Comparison of ENCODE assay signal across 20 mouse cellular contexts in genomic region chr11:46288091-46288490, GRCm38 (mm10). TPM values are rescaled to one million over a fixed set of nuclear protein-coding genes. Genes with fewer than 3 reads are reported as not detected.
"Had no signal": no experiment of that assay in that cellular context is flagged by ENCODE, and none has a peak within 500 bp of the region (broad histone marks: within the 10 kb centered on the region; RNA-seq: fewer than 3 reads in every experiment).

No protein-coding gene starts in this region.

- ATAC-seq: midbrain, embryonic 16.5 days had no signal

- DNase-seq: lung, adult 18-20 months; lung, postnatal 10 days; lung, postnatal 4 days; midbrain, embryonic 14.5 days; right cerebral cortex, postnatal 14 days; thymus, adult 2 months; thymus, postnatal 25 days; thymus, postnatal 4 days had no signal

- H3K9ac ChIP-seq: lung, embryonic 14.5 days; midbrain, embryonic 12.5 days; neural tube, embryonic 13.5 days; neural tube, embryonic 15.5 days; stomach, embryonic 15.5 days had no signal

- H3K4me2 ChIP-seq: lung, embryonic 14.5 days; midbrain, embryonic 12.5 days; neural tube, embryonic 13.5 days; neural tube, embryonic 15.5 days; stomach, embryonic 15.5 days had no signal

- H3K9me3 ChIP-seq: midbrain, embryonic 10.5 days; midbrain, embryonic 12.5 days; neural tube, embryonic 13.5 days; neural tube, embryonic 15.5 days; stomach, embryonic 15.5 days had no signal

- H3K4me3 ChIP-seq: midbrain, embryonic 10.5 days; midbrain, embryonic 12.5 days; myocyte; neural tube, embryonic 13.5 days; neural tube, embryonic 15.5 days; stomach, embryonic 15.5 days had no signal

- H3K27ac ChIP-seq: midbrain, embryonic 10.5 days; midbrain, embryonic 12.5 days; neural tube, embryonic 13.5 days; neural tube, embryonic 15.5 days; stomach, embryonic 15.5 days; stomach, postnatal 0 days had no signal

- H3K27me3 ChIP-seq: midbrain, embryonic 12.5 days; neural tube, embryonic 13.5 days; neural tube, embryonic 15.5 days; stomach, embryonic 15.5 days had no signal

- H3K36me3 ChIP-seq: stomach, embryonic 15.5 days had no signal

RNA-seq across cellular contexts. Expression of gene Fndc9, which starts 52.8 kb away (rescaled TPM):
- total RNA-seq: megakaryocyte, adult 5-6 weeks; megakaryocyte-erythroid progenitor cell, adult 5-6 weeks had no signal
- polyA plus RNA-seq: lung, embryonic 14.5 days; spleen, adult 2 months had no signal
